Mouse (Mus musculus) testis, adult 10 weeks (tissue): Measurements from ENCODE around the gene Scgb1b29. TPM values are rescaled to one million over a fixed set of nuclear protein-coding genes. Genes with fewer than 3 reads are reported as not detected.

Experiments
- polyA plus RNA-seq: library from polyadenylated mRNA; stranded (reverse); fragments of 350-450 nt; fragmentation: Illumina TruSeq; extraction: RNeasy Lipid Tissue Mini Kit (QIAGEN cat#74804); gene quantifications from one replicate; pipeline ENCODE4 v1.2.3, GENCODE M21; 2014; ENCODE audit warnings: low read depth, low replicate concordance

Scgb1b29 gene
- polyA plus RNA-seq, result not detected

DNA sequence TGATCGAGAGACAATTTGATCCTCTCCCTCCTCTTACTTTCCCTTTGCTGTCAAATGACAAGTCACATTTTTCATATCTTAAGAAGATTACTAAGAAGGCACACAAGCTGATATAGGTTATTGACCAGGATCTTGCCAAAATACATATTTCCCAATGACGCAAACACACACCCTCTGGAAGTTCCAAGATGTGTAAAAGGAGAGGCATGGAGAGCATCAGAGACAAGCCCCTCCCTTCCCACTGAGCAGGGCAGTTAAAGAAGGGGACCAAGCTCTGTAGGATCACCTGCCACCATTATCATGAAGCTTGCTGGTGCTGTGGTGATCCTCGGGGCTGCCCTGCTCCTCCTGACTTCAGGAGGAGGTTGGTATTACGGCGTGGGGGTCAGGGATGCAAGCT, at the start of gene Scgb1b29:
Gene Scgb1b29, plus strand, starts transcription at position 301 of the 400 bp plus-strand sequence.

Other genes starting within 250 kb of the Scgb1b29 start
- gene Scgb2b11, start 230.4 kb upstream of the Scgb1b29 start, polyA plus RNA-seq, result not detected
- gene Scgb1b11, start 218.7 kb upstream of the Scgb1b29 start, polyA plus RNA-seq, result not detected
- gene Scgb2b12, start 114.3 kb upstream of the Scgb1b29 start, polyA plus RNA-seq, result not detected
- gene Scgb1b12, start 107.4 kb upstream of the Scgb1b29 start, polyA plus RNA-seq, result not detected